Mouse (Mus musculus): ENCODE results near the gene Sept1.
A peak's percentile ranks its signal among the peaks of the same experiment; 100 is the strongest.
"Not testable (repeated sequence)": the region's sequence is repeated elsewhere in the genome, so short reads cannot be mapped to it uniquely, and the experiment has no call there.

Sept1 gene

GRCm38 (mm10) chr7:127253821-127254769 lies 21.2 kb upstream of the Sept1 start:
- DNase-seq (ENCODE audit: low spot score in 2 of 2) = peak; percentile 93 to 94

GRCm38 (mm10) chr7:127253341-127253740 lies 20.4 kb upstream of the Sept1 start:
- no peak for DNase-seq (ENCODE audit: low spot score in 2 of 2)

- no peak for DNase-seq (ENCODE audit: low spot score in 2 of 2)
Observed at GRCm38 (mm10) chr7:127252414-127252813, 19.5 kb upstream of the Sept1 start.

- not testable (repeated sequence) for DNase-seq (ENCODE audit: low spot score in 2 of 2)
Observed at GRCm38 (mm10) chr7:127250511-127250910, 17.6 kb upstream of the Sept1 start.

- no peak for DNase-seq (ENCODE audit: low spot score in 2 of 2)
Observed at GRCm38 (mm10) chr7:127244658-127245510, 12.0 kb upstream of the Sept1 start.

- peak; percentile 92 to 95 for DNase-seq (ENCODE audit: low spot score in 2 of 2)
Observed at GRCm38 (mm10) chr7:127243870-127244657, 11.1 kb upstream of the Sept1 start, which contains the start of gene Zfp771. Gene Zfp771, plus strand, starts transcription at chr7:127244274.

GRCm38 (mm10) chr7:127243361-127243867 lies 10.5 kb upstream of the Sept1 start:
- no peak for DNase-seq (ENCODE audit: low spot score in 2 of 2)

GRCm38 (mm10) chr7:127234777-127235176 lies 1.8 kb upstream of the Sept1 start:
- no peak for DNase-seq (ENCODE audit: low spot score in 2 of 2)

- DNase-seq (ENCODE audit: low spot score in 2 of 2) = no peak
Observed at GRCm38 (mm10) chr7:127233765-127234164, 835 bp upstream of the Sept1 start.

- DNase-seq (ENCODE audit: low spot score in 2 of 2) = no peak
Observed at GRCm38 (mm10) chr7:127233368-127233749, 429 bp upstream of the Sept1 start.

- DNase-seq (ENCODE audit: low spot score in 2 of 2) = no peak
Observed at GRCm38 (mm10) chr7:127231826-127232621, 906 bp downstream of the Sept1 start.

- no peak for DNase-seq (ENCODE audit: low spot score in 2 of 2)
Observed at GRCm38 (mm10) chr7:127231376-127231775, 1.6 kb downstream of the Sept1 start.

GRCm38 (mm10) chr7:127228615-127229303 lies 4.2 kb downstream of the Sept1 start:
- DNase-seq (ENCODE audit: low spot score in 2 of 2) = peak in 1 of 2 experiments; percentile 65

- DNase-seq (ENCODE audit: low spot score in 2 of 2) = no peak
Observed at GRCm38 (mm10) chr7:127225147-127225995, 7.6 kb downstream of the Sept1 start.

GRCm38 (mm10) chr7:127224616-127225015 lies 8.3 kb downstream of the Sept1 start:
- no peak for DNase-seq (ENCODE audit: low spot score in 2 of 2)

GRCm38 (mm10) chr7:127223515-127224478 lies 9.1 kb downstream of the Sept1 start:
- no peak for DNase-seq (ENCODE audit: low spot score in 2 of 2)

GRCm38 (mm10) chr7:127223106-127223505 lies 9.8 kb downstream of the Sept1 start:
- no peak for DNase-seq (ENCODE audit: low spot score in 2 of 2)

- no peak for DNase-seq (ENCODE audit: low spot score in 2 of 2)
Observed at GRCm38 (mm10) chr7:127220440-127220839, 12.5 kb downstream of the Sept1 start.

Data from heart, adult 9 months (tissue).